Mouse (Mus musculus): ENCODE results near the gene Lhpp.

GRCm38 (mm10) chr7:132683923-132684322 lies 73.5 kb downstream of the Lhpp start:
- TF ChIP-seq CTCF (IDR thresholded peaks at IDR 0.05; ENCODE audit: low read depth, low read length) (no peak), GATA1 (IDR thresholded peaks at IDR 0.05; ENCODE audit: borderline replicate concordance, low read length) (no peak), POLR2AphosphoS5 (IDR thresholded peaks at IDR 0.05; ENCODE audit: insufficient replicate concordance, low read depth, low read length) (no peak)

All from G1E (cell line).